Mouse (Mus musculus): ENCODE measurements at regions not wholly inside any gene's neighbourhood (a gene's known extent, or its start where the extent isn't known, plus 50 kb on each side); places are given as distances from the start of the nearest gene placed in this dataset.

- DNase-seq, result no peak
Observed at GRCm38 (mm10) chr2:115126625-115127369, 454.7 kb upstream of the BC052040 start.

DNA sequence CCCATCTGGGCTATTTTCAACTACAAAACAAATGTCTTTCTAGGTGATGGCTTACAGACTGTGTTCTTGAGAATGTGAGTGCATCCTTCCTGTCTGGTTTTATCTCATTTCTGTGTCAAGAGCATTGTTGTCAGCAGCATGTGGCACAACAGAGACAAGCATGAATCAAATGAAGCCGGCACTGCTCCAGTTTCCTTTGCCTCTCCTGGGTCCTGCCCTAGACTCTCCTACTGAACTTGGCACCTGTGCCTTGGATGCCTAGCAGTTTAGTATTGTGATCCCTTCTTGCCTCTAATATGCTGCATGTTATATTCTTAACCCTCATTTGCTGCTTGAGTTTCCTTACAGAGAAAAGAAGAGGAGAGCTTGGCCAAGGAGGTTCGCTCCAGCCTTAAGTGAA, 449.8 kb upstream of the BC052040 start:
- DNase-seq, result no peak

GRCm38 (mm10) chr2:115132165-115132592, 449.3 kb upstream of the BC052040 start:
- DNase-seq, result no peak

- no peak for DNase-seq
Observed at GRCm38 (mm10) chr2:115141416-115141815, 440.1 kb upstream of the BC052040 start.

GRCm38 (mm10) chr2:115172111-115172510, 409.4 kb upstream of the BC052040 start:
- DNase-seq, result no peak

- DNase-seq, result no peak
Observed at GRCm38 (mm10) chr2:115177076-115177475, 404.4 kb upstream of the BC052040 start.

GRCm38 (mm10) chr2:115177896-115178295, 403.6 kb upstream of the BC052040 start:
- DNase-seq, result no peak

- no peak for DNase-seq
Observed at GRCm38 (mm10) chr2:115211191-115211590, 370.3 kb upstream of the BC052040 start.

- DNase-seq, result no peak
Observed at GRCm38 (mm10) chr2:115213181-115213970, 368.1 kb upstream of the BC052040 start.

DNA sequence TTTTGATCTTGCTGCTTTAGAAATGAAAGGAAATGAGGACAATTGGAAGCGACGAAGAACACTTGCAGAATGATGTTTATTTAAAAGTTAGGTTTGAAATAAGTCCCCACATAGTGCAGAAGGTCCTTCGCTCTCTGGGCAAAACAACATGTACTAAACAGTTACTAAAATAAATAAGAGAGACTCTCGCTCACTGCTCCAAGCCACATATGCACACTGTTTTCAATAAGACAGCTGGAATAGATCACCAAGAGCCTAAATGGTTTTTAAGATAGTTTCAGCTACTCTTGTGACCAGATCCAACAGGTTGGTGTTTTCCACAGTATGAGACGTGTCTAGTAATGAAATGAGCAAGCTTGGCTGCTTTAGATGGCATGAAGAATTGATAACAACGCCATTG, 367.2 kb upstream of the BC052040 start:
- no peak for DNase-seq

DNA sequence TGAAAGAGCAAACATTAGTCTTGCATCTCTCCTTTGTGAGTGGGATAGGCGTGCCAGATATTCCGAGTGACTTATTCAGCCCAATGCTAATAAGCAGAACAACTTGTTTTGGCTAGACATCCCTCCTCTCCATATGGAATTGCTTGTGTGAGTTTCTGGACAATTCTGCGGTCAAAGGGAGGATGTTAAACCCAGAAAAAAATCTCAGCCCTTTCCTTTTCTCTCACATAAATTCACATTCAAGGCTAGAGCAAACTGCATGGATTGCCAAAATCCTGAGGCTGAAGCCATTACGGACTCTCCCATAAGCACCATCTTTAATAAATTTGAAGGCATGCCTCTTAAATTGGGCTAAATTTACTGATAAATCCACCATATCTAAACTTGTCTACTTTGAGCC, 351.5 kb upstream of the BC052040 start:
- DNase-seq, result no peak

GRCm38 (mm10) chr2:115247673-115248072, 333.8 kb upstream of the BC052040 start:
- no peak for DNase-seq

GRCm38 (mm10) chr2:115250019-115250807, 331.3 kb upstream of the BC052040 start:
- no peak for DNase-seq

DNA sequence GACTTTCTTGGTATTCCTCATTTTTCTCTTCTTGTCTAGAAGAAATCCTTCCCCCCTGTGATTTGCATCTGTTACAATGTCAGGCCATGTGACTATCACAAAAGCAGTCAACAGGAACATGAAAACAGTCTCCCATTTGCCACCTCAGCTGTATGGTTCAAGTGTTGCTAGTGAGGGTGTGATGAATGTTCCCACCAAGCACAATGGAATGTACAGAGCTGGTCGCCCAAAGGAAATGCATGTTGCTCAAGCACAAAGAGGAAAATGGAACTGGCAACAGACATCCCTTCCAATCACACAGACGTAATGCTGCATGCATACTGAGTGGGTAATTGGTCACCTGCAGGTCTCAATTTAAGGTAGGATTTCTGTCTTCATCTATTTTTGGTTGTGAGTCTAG, 324.1 kb upstream of the BC052040 start:
- DNase-seq, result no peak

DNA sequence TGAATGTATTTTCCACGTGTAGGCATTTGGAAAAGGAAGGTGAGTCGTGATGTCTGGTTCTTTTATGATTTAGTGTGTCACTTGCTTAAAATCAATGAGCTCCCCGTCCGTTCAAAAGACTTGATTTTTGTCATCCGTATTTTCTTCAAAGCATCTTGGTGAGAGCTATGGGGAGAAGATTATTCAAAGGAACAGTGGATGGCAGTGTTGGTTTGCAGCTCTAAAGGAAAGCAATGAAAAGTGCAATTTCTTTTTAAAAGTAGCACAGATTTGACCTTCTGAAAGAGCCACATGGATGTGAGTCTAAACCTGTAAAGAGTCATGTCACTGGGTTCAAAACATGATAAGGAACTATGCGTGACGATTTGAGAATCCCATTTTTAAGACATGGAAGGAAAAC, 313.3 kb upstream of the BC052040 start:
- DNase-seq, result no peak

DNA sequence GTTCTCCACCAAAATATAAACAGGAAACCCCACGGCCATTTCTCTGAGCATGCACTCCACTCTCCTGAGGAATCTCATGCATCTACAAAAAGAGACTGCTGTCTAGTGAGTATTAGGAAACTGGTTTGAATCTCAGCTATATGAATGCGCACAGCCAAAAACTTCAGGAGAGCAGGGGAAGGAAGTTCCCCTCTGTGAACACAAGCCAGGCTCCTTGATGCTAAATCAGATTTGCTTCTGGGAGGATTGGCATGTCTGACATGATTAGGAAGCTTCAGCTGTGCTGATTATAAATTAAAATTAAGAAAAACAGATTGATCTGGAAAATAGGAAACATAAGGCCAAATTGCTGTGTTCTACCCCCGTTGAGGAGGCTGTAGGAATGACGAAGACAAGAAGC, 304.1 kb upstream of the BC052040 start:
- no peak for DNase-seq

- DNase-seq, result no peak
Observed at GRCm38 (mm10) chr2:115293020-115293419, 288.5 kb upstream of the BC052040 start.

DNA sequence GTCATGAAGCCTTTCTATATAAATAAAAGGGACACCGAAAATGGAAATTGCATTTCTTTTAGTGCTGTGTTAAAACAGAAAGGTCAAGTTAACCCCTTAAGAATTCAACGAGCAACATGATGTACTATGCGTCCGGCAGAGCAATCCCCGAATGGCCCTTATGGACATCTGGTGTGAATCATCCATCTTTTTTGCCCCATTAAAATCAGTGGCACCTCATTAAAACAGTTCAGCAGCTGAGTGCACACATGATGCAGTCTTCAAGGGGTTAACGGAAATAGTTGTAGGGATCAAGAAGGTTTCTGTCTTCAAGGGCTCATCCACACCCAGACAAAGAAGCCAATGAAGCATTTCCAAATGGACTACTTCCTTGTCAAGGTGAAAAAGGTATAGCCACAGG, 284.1 kb upstream of the BC052040 start:
- no peak for DNase-seq

- DNase-seq, result no peak
Observed at GRCm38 (mm10) chr2:115307248-115307647, 274.3 kb upstream of the BC052040 start.

- no peak for DNase-seq
Observed at GRCm38 (mm10) chr2:115309856-115310631, 271.5 kb upstream of the BC052040 start.

DNA sequence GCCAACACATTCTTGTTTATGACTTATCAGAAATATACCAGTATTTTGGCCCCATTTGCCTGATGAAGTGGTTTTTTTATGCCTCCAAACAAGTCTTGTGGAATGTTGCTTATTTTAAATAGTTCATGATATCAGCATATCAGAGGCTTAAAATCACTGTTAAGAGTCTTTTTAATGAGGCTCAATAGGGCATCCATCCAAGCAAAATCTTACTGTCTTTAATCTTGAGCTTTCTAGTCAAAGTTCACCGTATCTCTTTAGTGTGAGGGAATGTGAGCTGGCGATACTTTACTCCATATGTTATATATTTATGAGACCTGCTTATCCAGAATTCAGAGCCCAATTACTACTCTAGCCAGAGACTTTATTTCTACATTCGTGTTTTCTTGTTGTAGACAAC, 263.0 kb upstream of the BC052040 start:
- DNase-seq, result no peak

GRCm38 (mm10) chr2:115322582-115322981, 258.9 kb upstream of the BC052040 start:
- DNase-seq, result no peak

- no peak for DNase-seq
Observed at GRCm38 (mm10) chr2:115326526-115326925, 255.0 kb upstream of the BC052040 start.
